Mouse (Mus musculus) ovary, postnatal 14 days (tissue): ENCODE measurements at regions not wholly inside any gene's neighbourhood (a gene's known extent, or its start where the extent isn't known, plus 50 kb on each side); places are given as distances from the start of the nearest gene placed in this dataset.
"Not testable (repeated sequence)": the region's sequence is repeated elsewhere in the genome, so short reads cannot be mapped to it uniquely, and the experiment has no call there.

ENCODE experiments used
- DNase-seq: peaks from one replicate; pipeline ENCODE4 v3.0.0; 2022; ENCODE audit warnings: low spot score

DNA sequence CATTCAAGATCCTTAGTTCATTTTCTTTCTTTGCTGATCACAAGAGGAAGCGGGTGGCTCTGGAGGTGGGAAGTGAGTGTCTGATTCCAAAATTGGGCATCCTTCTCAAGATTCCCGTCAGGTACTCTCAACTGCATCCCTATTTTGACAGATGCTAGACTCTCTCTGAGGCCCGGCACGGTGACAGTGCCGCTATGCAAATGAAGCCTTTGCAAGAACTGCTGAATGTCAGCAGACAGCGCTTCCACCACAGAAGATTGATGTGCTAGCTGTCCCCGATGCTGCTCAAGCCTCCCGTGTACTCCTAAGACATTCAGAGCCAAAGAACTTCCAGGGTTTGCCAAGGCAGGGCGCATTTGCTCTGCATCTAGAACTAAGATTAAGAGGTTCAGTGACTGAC is 50.9 kb upstream of the Cpne4 start:
- DNase-seq: no peak

DNA sequence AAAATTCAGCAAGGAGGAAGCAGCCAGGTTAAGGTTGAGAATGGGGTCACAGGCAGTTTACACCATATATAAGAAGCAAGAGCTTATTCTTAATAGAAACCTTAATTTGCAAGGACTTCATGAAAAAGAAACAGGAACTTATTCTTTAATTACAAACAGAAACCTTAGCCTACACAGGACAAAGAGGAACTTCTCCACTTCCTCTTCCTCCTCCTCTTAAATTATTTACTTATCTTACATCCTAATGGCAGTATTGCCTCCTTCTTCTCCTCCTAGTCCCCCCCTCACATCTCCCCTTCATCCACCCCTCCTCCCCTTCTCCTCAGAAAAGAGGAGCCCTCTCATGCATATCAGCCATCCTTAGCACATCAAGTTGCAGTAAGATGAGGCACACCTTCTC is 56.4 kb upstream of the Cpne4 start:
- DNase-seq: no peak

DNA sequence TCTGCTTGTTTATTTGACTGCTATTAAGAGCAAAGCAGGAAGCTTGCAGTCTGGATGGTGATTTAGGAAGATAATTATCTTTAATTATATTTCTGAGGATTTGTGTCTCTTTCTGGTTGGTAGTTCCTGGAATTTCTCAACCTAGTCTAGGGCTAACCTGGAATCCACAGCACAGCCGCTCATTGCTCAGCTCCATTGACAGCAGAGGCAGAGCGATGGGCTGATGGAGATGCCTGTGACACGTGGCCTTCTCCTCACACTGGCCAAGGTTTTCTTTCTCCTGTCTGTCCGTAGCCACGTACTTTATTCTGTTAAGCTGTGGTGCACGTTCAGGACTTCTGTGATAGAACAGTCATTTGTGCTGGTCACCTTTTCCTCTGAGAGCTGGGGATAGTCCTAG is 57.7 kb upstream of the Cpne4 start:
- DNase-seq: no peak

DNA sequence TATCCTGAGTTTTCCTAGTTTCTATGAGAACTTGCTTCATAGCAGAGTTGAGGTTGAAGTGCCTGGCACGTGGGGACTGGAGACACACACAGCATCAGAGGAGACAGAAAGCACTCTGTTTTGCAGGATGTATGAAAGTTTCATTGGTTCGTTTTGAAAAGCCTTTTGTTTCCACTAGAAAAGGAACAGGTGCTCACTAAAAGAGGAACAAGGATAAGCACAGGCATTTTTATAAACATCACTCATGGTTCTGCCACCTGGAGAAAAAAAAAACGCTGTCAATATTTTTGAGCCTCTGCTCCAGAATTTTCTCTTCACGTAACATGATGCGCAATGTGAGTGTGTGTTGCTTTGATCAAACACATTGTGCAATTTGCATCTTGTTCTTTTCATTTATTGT is 64.6 kb upstream of the Cpne4 start:
- no peak for DNase-seq

DNA sequence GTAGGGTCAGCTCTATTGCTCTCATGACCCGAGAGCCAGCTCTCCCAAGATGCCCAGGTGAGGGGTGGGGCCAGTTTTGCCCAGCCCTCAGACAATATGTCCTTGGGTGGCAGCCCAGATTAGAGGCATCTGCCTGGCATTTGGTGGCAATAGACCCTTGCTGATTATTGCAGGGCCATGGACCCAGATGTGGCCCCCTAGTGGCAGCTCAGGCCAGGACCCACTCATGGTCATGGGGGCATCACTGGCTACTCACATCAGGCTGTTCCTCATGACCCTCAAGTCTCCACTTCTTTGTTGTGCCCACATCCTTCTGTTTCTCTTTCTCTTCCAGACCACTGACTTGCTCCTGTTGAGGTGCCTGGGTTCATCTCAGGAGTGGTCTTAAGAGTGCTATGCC is 66.4 kb upstream of the Cpne4 start:
- no peak for DNase-seq

DNA sequence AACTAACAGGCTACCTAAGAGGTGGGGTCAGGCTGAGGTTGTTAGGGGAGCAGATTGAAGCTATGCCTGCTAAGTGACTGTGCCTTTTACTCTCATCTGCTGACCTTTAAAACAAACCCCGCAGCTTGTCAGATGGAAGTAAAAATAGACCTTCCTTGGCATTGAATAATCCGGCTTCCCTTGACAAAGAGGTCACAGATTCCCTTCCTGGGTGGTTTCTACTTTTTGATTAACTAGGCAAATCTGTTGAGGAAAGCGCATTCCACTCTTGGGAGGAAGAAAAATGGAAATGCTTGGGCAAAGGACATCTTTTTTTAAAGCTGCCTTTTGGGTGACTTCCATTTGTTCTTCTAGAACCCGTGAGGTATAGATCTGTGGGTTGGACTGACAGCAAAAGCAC is 72.3 kb upstream of the Cpne4 start:
- DNase-seq: no peak

DNA sequence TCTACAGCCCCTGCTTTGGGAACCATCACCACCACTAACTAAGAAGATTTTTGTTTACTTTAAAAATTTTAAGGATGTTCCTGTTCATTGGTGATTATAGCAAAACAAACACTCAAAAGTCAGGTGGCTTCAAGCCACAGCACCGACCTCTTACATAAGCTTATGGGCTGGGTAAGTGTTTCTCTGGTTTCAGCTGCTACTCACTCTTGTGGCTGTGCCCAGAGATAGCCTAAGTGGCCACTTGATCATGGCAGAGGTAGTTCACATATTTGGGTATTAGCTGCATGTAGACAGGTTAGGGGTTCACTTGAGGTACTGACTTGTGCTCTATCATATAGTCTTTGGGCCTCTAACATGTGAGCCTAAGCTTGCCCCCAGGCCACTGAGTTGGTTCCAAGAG is 79.8 kb upstream of the Cpne4 start:
- no peak for DNase-seq

DNA sequence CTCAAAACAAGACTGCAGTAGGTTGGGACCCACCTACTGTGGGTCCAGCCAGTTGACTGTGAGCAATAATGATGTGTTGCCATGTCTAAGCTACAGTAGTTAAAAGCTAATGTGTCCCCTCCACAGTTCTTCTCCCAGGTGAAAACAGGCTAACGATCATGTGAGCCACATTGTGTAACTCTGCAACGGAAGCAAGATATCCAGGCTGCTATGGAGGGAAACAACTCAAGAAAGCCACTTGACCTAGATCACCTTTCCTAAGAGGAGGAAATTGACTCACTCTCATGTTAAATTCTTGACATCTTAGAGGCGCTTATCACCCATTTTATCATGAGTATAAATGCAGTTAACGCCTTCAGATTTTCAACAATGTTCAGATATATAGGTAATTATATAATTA is 83.4 kb upstream of the Cpne4 start:
- DNase-seq: no peak

DNA sequence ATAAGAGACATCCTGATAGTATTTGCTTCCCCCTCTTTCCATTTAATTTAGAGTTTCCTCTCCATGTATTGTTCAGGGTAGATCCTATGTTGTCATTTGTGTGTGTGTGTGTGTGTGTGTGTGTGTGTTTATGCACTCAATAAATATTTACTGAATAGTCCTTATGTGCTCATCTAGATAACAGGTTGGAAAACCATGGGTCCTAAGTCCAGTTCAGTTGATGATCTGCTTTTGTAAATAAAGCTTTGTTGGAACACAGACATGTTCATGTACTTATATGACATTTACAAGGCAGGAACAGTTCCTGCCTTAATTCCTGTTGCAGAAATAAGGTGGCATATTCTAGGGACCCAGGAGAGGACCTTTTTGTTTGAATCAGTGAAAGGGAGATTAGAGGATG is 87.0 kb upstream of the Cpne4 start:
- no peak for DNase-seq

DNA sequence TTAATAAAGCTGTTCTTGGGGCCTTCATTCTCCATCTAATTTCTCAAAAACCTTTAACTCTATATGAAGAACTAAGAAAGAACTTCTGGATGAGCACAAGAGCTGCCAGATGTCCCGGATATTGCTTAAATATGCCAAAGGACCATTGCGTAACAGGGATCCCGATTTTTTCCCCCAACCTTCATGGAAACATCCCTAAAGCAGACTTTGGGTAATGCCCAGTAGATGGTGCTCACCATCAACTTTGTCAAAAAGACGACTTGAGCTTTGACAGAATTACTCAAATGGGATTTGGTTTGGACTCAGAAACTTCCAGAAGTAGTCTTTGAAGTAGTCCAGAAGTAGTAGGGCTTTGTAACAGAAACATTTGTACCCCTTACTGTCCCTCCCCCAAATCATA is 89.5 kb upstream of the Cpne4 start:
- no peak for DNase-seq

DNA sequence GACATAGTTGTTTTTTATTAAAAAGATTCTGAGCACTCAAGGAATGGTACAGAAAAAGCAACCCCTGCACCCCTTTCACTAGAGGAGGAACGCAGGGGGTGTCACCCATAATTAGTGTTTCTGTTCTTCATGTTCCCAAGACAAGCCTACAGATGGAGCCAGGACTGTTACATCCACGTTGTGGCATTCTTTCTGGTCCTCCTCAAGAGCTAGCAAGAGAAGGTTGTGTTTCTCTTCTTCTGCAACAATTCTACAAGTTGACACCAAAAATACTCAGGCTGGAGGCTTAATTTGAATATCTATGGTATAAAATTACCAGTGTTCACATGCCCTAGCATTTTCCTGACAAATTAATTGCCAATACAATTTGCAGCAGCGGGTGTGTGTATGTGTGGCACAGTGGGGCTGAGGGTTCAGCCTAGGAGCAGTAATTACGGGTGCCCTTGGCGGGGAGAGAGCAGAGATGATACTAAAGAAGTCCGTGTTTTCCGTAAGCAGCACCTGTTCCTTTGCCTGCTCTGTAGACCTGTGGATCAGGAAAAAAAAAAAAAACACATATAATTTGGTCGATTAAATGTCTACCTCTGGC is 98.4 kb upstream of the Cpne4 start:
- DNase-seq: no peak

DNA sequence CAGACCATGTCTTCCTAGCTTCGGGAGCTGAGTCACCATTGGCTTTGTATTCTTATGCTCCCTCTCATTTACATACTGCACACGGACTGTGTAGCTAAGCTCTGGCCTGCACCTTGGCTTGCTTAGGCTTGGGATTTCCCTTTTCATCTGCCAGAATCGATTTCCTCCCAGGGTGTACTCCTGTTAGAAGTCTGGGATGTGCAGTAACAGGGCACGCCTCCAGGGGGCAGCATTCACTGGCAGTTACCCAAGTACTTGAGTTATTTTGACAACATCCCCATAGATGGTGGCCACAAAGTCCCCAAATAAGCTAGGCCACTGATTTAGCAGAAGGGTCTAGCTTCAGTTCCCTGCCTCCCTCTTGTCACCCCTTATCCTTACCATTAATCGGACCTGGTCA is 102.2 kb upstream of the Cpne4 start:
- DNase-seq: peak; percentile 10

DNA sequence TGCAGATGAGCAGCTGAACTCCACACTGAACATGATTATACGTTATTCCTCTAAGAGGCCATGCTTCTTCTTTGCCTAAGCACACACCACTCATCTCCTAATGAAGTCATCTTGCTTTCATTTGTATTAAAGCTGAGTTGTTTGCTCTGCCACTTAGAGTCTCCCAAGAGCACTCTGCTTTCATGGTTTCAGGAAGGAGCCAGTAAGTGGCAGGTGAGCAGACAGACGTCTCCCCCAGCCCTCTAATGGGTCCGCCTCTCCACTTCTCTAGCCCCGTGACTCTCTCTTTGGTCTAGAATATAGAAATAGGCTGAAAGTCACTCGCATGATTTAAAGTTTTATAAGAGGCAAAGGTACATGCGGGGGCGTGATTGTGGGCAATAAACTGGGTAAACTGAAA is 103.8 kb upstream of the Cpne4 start:
- no peak for DNase-seq

DNA sequence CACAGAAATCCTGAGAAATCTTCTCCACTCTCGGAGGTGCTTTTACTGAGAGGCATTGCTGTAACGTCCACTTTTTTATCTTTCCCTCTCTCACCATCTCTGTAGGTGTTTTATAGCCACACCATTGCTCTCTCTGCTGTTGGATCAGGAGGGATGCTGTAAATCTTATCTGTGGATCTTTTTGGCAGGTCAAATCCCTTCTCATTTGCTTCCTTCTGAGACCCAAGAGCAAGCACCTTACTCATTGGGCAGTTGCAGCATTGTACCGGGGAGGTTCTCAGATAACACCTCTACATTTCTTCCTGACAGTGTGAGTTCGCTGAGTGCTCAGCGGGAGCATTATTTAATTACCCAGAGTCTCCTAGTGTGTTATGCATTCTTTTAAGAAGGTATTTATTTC is 75.5 kb upstream of the Acpp start:
- DNase-seq: no peak

DNA sequence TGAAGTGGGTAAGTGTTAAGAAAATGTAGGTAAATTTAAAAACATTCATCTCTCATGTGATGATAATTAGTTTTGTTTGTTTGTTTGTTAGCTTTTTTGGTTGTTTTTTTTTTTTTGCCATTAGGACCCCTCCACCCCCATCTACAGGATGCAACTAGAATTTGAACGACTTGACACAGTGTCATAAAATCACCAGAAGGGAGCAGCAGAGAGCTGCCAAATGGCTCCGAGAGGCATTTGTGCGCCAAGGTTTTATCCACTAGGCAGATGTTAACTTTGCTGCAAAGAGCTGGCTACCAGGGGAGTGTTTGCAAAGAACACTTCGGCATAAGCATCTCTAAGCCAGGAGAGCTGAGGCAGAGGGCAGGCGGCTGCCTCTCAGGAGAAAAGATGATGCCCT is 72.7 kb upstream of the Acpp start:
- DNase-seq: peak; percentile 8

DNA sequence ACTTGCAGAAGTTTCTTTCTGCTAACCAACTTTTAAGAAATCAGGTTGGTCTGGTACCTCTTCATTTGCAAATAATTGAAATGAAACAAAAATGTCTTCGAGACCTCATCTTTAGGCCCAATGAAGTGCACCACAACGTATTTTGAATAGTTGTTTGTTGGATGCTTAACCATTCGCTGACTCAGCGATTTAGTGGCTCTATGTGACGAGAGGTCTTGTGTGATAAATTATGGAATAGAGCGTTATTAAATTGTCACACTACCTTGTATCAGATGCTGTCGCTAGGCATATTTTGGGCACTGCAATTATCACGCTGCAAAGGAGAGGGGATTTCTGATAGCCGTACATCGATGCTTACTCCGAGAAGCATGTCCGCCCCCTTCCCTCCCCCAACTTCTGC is 71.8 kb upstream of the Acpp start:
- no peak for DNase-seq

DNA sequence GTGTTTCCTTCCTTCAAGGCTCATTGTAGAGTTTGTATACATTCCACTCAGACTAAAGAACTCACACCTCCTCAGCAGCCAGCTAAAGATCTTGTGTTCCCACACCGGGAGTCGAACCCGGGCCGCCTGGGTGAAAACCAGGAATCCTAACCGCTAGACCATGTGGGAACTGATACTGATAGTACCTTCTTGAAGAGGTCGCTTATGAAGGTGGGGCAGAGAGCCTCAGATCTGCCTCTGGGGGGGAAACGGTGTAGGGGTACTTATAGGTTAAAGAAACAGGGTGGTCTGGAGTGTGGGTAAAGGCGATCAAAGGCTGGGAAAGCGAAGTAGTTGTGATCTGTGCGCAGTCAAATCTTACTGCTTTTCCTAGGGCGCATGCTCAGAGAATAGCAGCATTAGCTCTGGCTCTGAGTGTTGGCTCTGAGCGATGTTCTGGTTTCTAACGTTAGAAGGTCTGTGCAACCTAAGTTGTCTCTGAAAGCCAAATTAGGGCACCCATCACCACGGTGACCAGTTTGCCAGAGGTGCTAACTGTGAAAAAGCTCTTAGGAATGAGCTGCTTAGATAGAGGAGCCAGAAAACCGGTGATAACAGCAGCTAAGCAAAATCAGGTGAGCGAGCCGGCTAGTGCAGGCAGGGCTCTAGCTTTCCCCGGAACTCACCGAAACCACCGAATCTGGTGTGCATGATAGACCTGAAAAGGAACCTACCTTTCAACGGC is 71.2 kb upstream of the Acpp start:
- DNase-seq: peak; percentile 8

DNA sequence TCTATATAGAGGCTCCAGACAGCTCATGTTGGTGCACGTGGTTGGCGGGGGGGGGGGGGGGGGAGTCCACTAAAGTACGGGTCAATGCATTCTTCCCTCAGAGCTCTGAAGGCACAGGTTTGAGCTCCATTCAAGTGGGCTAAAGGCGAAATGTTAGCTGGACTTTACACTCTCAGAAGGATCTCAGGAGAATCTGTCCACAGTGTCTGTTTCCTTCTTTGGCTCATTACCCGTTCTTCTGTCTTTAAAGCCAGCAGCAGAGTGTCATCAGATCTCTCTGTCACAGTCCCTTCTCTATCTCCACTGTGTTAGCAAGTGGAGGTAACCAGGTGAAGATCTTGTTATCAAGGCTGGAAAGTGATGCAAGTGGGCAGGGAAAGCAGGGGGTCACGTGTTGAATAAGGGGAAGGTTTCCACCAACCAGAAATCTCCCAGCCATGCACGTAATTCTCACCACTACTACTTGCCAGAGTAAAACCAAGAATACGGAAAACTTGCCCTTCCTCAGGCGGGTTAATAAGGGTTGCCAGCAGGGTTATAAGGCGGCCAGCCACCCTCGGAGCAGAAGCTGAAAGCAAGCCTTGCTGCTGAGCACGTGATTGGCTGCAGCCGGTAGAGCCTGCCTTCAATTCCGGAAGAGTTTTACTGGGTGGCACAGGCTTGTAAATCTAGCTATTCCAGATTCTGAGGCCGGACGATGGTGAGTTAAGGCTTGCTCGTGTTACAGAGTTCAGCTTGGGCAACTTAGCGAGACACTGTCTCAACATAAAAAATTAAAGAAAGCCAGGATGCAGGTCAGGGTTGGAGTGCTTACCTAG is 70.2 kb upstream of the Acpp start:
- DNase-seq: no peak

DNA sequence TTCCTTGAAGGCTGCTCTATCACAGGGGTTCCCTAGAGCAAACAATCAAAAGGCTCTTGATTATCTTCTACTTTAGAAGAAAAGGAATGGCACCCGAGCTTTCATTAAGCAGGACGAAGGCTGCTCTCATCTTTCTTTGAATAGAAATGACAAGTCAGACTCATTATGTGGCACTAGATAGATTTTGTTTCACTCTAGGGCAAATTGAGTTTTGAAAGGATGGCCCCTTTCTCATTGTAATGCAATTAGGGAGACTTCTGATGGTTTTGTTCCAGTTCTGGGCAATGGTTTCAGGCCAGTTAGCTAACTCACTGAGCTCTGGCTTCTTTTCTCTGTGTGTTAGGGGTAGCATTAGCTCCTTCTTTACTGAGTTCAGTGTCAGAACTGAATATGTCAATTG is 69.5 kb upstream of the Acpp start:
- no peak for DNase-seq

DNA sequence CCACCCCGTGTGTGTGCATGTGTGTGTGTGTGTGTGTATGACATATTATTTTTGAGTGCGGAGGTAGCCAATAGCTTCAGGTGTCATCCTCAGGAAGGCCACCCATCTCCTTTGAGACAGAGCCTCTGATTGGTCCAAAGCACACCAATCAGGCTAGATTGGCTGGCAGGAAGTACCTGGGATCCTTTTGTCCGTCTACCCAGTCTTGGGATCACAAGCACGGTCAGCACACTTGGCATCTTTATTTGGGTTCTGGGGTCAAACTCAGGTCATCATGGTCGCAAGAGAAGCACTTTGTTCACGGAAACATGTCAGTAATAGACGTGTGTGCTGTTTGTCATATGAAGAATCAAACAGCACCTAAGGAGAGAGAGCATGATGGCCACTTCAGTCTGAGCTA is 68.9 kb upstream of the Acpp start:
- DNase-seq: no peak

DNA sequence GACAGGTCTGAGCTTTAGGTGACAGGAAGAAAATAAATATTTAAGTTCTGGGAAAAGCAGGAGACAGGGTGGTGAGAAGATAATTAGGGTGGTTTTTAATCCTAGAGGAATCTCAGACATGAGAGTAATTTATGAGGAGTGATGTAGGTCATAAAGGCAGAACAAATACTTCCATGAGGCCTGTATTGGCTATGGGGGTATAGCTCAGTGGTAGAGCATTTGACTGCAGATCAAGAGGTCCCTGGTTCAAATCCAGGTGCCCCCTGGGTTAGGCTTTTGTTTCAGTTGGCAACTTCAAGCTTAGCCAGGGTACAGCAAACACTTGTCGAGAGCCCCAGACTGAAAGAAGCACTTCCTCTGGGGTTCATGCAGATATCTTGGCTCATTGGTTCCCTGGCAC is 66.3 kb upstream of the Acpp start:
- no peak for DNase-seq

DNA sequence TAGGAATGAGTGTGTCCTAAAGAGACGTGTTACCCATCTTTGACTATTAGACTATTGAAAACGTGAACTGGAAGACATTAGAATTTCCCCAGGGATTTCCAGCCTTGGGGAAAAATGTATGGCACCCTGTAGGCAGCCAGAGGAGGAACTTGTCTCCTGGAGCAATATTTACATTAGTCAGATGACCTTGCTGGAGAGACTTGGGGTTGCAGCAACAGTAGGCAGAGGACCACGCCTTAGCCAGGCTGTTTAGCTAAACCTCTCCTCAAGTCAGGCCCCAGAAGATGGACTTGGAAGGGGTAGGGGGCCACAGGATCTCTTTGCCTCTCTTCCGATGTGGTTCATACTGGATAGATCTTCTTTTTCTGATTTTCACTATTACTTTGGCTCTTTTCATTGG is 64.1 kb upstream of the Acpp start:
- DNase-seq: no peak

DNA sequence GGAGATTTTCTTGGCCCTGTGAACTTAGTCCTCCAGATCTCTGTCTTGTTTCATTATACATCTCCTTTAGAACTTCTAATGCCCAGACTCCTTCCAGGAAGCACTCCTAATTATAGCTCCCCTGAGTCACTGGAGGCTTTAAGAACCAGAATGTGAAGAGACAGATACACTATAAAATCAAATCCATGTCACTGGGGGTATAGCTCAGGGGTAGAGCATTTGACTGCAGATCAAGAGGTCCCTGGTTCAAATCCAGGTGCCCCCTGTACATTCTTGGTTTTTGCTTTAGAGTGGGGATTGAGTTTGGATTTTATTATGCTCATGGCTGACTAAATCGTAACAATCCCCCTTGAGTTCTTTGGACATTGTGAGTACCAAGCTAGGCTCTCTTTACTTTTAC is 62.4 kb upstream of the Acpp start:
- no peak for DNase-seq

DNA sequence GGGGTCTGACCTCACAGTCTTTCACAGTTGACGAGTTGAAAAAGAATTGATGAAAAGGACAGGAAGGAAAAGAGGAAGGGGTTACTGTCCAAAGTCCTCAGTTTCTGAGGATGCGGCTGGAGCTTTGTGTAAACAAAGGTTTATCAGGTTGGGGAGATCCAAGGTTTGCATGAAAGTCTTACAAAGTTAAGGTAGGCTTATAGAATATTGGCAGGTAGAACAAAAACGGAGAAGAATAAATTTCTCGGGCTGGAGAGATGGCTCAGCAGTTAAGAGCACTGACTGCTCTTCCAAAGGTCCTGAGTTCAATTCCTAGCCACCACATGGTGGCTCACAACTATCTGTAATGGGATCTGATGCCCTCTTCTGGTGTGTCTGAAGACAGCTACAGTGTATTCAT is 60.9 kb upstream of the Acpp start:
- not testable (repeated sequence) for DNase-seq
